Mouse (Mus musculus) frontal cortex, adult 2 months (tissue): Measurements from ENCODE around the gene Btbd9. TPM values are rescaled to one million over a fixed set of nuclear protein-coding genes. Genes with fewer than 3 reads are reported as not detected.
A peak's percentile ranks its signal among the peaks of the same experiment; 100 is the strongest.
"Not testable (repeated sequence)": the region's sequence is repeated elsewhere in the genome, so short reads cannot be mapped to it uniquely, and the experiment has no call there.

ENCODE experiments used
- DNase-seq, 2 experiments: peaks; one replicate each; pipeline ENCODE4 v3.0.0; 2022; ENCODE audit warnings: low spot score in 1 of 2; ENCODE audit errors: extremely low spot score in 1 of 2
- polyA plus RNA-seq: library from polyadenylated mRNA; depleted of rRNA; stranded (reverse); fragments of >200 nt; gene quantifications from 2 replicates; pipeline ENCODE4 v1.2.3, GENCODE M21; 2012

Btbd9 gene
- polyA plus RNA-seq, 1 experiment: 41.6 TPM

DNA sequence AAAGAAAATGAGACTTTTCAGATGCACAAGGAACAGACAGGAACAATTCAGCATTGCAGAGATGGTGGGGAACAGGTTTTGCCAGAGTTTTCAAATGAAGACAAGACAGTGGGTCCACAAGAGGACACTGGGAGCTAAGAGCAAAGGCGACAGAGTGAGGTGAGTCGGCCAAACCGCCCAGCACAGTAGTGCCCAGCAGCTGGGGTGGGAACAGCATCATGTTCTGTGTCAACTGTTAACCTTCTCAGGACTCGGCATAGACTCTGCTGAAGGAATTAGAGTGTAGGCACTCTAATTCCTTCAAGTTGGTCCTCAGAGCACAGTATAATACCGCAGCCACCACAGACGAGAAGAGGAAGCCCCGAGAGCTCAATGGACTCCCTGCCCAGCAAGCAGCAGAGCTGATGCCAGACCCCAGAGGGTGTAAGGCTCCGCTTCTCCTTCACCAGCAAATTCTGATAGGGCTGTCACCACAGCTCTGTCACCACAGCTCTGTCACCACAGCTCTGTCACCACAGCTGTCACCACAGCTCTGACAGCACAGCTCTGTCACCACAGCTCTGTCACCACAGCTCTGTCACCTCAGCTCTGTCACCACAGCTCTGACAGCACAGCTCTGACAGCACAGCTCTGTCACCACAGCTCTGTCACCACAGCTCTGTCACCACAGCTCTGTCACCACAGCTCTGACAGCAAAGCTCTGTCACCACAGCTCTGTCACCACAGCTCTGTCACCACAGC, 57.7 kb downstream of the Btbd9 start:
- no peak for DNase-seq

DNA sequence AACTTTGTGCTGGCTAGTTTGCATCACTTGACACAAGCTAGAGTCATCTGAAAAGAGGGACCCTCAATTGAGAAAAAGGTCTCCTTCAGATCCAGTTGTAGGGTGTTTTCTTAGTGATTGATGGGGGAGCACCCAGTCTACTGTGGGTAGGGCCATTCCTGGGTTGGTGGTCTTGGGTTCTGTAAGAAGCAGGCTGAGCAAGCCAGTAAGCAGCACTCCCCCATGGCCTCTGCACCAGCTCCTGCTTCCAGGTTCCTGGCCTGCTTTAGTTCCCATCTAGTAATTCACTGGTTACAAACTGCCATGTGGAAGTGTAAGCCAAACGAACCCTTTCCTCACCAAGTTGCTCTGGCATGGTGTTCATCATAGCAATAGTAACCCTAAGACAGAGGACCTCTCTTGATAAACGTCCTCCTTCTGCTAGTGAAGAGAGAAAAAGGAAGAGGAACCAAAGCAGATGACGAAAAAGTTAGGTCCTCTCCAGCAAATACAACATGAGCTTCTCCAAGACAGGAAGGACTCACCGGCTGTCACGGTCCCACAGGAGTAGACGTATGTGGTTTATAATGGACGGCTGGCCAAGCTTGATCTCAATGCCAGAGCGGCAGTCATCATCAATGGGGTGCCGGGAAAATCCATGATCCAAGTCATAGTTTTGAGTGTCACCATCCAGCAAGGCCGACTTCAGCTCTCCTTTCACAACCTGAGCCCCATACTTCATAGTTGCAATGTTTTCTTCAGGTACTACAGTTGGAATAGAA, 59.5 kb downstream of the Btbd9 start:
- DNase-seq: no peak

DNA sequence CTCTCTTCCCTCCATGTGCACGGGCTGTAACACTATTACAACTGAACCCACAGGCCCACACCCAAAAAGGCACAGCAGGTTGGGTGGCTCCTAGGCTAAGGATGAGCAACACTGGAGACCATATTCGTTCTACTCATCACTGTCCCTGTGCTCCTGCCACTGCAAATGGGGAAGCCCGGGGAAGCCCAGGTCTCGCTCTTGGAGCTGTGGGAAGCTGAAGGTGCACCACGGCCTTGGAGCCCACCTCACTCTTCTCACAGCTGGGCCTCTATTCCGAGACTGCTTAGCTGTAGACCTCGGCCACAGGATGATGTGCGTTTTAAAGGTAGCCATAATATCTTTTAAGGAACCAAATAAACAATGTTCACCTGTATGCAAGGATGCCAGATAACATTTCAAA, 60.9 kb downstream of the Btbd9 start:
- no peak for DNase-seq

DNA sequence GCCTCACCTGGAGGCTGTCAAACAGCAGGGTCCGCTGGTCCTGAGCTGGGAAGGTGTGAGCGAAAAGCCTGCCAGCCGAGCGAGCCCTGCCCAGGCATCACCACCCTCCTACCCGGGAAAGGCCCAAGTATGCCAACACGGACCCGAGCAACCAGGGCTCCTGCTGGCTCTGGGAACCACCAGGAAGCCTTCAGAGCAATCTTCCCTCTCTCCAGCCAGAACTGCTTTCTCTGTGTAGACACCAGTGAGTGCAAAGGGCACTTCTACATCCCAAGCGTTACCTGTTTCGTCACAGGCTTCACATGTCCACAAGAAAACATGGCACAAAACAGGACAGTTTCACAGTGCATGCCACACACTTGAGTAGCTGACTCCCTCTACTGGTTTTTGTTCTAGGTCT, 63.3 kb downstream of the Btbd9 start:
- no peak for DNase-seq

DNA sequence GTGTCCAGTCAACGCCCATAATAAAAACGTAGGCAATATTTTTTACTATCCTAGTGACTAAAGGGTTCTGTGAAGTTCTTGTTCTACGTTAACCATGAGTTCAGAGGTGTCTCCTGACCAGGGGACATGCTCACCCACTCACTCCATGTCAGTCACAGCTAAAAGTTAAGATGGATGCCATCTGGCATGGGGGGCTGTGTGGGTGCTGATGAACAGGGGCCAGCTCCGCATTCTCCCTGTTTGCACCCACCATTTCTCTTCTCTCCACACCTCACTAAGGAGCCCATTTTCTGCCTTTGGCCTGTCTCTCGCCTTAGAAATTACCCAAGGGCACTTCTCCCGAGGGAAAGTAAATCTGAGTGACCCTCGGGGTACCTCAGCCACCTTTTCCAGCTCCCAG, 63.8 kb downstream of the Btbd9 start:
- no peak for DNase-seq

DNA sequence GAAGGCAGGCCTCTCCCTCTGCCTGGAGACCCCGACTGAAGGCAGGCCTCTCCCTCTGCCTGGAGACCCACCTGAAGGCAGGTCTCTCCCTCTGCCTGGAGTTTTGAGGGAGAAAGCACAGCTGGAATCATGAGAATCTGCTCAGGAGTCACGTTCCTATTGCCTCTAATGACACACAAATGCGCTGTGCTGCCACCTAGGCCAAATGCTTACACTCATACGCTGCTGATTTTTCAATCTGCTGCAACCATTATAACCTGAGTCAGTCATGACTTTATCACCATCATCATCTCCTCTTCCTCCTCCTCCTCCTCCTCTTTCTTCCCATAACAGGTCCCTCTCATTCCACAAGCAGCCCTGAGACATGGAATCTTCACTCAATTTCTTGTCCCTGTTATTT, 64.3 kb downstream of the Btbd9 start:
- no peak for DNase-seq

DNA sequence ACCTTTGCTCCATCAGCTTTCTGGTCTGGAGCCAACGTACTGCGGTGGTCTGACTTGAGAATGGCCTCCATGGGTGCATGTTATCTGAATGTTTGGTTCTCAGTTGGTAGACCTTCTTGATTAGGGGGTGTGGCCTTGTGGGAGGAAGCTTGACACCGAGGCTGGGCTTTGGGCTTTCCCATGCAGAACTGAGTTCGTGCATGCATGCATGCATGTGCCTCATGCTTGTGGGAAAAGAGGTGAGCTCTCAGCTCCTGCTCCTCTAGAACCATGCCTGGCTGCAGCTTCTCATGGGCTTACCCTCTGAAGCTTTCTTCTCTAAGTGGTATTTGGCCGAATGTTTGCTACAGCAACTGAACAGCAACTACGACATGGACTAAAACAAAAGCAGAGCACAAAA, 64.9 kb downstream of the Btbd9 start:
- DNase-seq: no peak

DNA sequence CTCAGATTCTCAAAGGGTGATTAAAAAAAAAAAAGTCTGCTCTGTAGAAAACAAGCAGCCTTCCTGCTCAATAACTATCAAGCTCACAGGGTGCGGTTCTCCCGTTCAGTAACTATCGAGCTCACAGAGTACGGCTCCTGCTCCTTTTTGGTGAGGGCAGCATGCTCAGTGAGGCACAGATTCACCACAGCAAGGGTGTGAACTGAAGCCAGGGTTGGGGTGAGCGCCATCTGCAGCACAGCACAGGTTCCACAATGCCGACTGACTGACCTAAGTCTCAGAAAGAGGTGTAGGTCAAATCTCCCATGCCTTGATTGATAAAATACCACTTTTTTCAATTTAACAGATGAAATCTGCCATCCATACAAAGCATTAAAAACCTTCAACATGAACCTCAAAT, 66.1 kb downstream of the Btbd9 start:
- no peak for DNase-seq

DNA sequence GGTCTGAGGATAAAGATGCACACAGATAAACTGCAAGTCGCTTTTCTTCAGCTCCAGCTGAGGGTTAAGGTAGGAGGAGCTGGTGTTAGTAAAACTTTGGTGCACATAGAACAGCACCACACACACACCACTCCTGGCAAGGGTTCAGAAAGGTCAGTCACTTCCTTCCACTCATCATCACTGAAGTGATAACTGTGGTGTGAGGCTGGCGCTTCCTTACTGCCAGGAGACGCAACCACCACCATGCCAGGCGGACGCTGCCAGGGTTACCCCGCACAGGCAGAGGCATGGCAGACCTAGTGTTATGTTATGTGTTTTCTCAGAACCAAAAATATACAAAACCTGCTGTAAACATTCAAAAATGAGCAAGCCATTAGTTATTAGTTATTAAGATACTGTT, 66.6 kb downstream of the Btbd9 start:
- no peak for DNase-seq

DNA sequence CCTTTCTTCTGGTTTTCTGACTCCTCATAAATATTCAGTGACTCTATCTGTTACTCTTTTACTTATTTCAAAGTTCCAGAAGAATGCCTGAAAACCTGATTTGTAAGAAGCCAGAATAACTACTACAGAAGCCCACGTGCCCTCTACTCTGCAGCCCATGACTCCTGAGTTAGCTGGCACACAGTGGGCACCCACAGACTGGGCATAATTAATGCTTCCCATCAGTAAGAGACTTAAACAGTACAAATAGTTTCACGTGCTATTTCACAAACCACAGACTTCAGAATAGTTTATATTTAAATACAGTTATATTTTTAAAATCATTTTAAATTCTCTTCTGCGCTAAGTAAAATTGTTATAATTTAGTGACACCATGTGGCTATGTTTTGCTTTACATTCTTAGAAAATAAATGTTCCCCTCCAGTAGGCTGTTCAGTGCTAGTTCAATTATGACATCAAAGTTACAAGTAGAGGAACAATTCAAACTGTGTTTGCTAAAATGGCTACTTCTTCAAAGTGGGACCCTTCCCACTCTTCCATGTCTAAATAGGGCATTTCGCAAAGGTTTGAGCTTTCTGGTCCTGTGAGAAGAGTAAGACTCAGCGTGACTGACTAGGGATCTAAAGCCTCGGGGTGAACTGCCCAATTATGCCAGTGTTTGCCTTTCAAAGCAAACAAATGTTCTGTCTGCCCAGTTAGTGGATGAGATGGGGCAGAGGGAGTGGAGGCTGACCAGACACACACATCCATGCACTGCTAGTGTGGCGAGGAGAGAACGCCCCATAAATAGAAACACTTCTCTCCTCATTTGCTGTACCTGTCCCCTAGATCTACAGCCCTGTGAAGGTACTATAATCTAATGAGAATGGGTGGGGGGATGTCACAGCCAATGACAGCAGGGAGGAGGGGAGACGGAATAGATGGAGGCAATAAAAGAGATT, 68.4 kb downstream of the Btbd9 start:
- DNase-seq: peak in 1 of 2 experiments; percentile 46

DNA sequence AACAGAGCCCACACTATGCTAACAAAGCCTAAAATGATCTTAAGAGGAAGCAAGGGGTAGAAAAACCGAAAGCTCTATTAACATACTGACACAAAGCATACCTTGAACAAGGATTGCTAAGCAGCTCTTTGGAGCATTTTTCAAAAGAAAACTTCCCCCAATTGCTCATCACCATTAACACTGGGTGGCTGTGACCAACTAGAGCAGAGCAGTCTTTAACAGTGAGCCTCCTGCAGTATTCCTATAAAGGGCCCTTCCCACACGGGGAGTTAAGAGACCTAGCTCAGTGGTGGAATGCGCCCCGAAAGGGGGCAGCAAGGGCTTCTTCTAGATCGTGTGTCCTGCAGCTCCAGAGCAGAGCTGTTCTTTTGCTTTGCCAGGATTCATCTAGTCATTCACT, 69.4 kb downstream of the Btbd9 start:
- no peak for DNase-seq

DNA sequence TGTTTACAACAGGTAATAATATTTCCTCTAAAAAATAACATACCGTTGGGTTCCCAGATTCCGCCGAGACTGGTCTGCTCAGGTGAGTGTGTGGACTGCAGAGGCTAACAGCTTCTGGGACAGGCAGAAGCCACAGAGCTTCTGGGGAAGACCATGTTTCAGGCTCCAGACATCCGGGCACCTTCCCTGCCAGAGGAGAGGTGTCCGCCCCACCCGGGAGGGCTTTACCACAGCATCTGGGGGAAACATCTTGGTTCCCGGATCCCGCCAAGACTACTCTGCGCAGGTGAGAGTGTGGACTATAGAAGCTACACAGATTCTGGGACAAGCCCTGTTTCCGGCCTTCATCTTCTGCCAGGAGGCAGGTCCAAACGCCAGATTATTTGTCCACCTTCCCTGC, 76.7 kb downstream of the Btbd9 start:
- not testable (repeated sequence) for DNase-seq

DNA sequence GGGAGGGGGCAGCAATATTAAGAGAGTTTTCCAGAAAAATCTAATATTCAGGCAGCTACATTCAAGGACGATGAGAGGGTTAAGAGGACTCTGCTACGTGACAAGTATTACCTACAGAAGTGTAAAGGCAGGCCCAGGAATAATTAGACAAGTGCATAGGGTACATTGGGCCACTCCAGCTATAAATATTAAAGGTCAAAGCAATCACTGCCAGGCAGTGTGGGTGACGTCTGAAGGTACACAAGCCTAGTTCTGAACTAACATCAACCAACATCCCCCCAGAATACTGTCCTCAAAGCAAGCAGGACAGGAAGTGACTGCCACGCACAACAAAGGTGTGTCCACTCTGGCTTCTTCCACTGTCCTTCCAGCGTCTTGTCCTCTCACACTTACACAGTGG, 77.5 kb downstream of the Btbd9 start:
- DNase-seq: no peak

DNA sequence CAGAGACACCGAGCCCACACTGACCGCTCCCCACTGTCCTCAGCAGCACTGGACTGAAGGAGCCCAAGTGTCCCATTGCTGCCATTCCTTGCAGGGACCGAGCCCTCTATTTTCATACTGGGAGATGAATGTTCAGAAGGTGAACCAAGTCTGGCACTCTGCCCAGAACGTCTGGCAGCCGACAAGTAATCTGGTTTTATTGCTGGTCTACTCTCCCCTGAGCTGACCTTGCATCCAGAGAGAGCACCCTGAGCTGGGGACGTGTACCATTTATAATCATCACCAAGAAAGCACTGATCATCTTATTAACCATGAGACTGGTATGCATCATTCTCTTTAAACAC, 77.9 kb downstream of the Btbd9 start:
- DNase-seq: no peak

DNA sequence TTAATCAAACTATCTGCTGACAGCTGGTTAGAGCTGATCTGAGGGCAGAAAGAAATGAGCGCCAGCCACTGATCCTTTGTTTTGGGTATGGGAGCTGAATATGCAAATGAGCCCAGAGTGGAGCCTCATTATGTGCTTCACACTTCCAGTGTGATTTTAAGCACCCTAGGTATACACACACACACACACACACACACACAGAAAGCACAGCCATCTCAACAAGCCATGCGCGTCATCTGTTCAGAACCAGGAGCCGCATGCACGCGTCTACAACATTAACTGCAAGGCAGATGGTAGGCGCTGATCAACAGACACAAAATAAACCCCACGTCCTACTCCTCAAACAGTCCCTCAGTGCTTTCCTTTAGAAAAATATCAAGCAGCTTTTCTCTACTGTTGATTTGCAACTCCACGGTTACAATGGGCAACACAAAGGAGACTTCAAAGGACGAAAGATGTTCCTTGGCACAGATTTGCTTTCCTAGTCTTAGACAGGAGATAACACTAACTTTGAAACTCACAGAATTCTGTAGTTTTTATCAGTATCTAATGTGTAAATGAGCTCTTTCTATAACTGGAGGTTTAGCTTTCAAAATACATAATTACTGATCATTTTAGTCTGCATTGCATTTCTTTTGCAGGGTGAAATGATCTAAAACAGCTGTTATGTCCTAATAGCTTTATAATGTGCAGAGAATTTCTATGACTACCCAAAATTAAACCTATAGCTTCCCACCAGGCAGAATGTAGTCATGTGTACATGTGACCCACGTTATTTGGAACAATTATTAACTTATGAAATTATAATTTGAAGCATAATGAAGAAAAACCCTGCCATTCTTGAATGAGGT, 78.5 kb downstream of the Btbd9 start:
- DNase-seq: peak; percentile 64 to 72

DNA sequence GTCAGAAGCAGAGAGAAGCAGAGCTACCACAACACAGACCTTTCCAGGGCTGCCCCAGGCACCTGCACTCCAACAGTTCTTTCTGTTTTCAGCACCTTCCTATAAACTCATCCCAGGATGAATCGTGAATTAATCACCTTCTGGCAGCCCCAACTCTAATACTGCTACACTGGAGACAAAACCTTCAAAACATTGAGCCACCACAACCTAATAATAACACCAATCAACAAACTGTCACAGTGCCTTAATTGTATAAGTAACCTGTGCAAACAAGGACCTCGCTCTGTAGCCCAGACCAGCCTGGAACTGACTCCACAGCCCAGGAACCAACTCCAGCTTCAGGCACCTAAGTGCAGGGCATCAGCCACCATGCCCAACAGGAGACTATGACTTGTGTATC, 80.7 kb downstream of the Btbd9 start:
- no peak for DNase-seq

DNA sequence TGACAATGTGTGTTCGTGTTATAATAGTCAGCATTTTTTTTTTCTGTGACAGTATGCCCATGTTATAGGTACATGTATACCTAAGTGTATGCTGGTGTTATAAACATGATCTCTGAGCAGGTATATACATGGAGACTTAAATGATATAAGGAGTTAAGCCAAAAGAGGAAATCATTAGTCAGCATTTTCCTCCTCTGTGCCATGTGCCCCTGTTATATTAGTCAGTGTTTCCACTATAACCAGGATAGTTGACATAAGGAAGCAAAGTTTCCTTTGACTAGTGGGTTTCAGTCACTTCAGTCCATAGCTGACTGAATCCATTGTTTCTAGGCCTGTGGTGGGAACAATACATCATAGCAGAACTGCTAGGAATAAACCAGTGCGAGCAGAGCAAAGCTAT, 81.1 kb downstream of the Btbd9 start:
- DNase-seq: no peak

DNA sequence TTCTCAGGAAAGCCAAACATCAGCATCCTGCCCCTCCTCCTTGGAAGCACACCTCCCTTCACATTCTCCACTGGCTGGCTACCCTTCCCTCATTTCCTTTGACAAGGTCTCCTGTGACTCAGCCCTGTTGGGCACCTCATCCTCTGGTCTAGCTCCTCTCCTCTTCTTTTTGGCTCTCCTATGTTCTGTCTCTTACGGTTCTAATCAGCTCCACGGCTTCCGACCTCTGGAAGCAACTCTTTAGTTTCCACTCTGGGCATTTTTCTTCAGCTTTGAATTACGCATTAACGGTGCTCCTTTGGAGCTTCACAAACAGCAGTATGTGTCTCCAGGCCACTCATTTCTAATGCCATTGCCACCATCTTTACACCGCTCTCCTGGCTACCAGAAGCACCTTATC, 82.8 kb downstream of the Btbd9 start:
- no peak for DNase-seq

DNA sequence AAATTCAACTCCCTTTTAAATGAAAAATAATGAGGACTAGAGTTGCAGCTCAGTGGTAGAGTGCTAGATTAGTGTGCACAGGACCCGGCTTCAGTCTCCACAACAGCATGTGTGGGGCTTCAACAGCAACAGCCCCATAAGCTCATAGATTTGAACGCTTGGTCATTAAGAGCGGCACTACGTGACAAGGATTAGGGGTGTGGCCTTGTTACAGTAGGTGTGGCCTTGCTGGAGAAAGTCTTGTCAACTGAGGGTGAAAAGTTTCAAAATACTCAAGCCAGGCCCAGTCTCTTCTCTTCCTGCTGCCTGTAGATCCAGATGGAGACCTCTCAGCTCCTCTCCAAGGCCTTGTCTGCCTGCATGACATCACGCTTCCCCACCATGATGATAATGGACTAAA, 84.1 kb downstream of the Btbd9 start:
- DNase-seq: no peak

DNA sequence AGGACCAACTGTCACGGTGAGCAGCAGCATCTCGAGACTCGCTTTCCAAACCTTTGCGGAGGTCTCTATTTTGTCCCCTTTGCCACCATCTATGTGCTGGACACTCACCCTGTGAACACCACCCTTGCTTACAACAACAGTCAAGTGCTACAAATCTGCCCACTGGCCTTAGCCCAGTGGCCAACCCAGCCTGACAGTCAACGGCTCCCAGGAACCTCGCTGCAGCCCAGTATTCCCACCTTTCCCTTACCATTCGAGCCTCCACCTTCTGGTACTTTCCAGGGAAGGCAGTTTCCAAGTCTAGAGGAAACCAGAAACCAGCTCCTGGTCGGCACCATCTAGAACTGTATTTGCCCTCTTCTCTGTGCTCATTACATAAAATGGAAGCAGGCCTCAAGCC, 84.7 kb downstream of the Btbd9 start:
- DNase-seq: no peak
